Mouse (Mus musculus): ENCODE data around the gene Vdac1.

Vdac1 gene

GRCm38 (mm10) chr11:52360471-52361277 is at the start of gene Vdac1:
Gene Vdac1 (plus strand): TSS chr11:52360860.
- DNase-seq = peak; percentile 93

- DNase-seq = no peak
Measured at GRCm38 (mm10) chr11:52314102-52314793, 46.4 kb upstream of the Vdac1 start.

- no peak for DNase-seq
Measured at GRCm38 (mm10) chr11:52318445-52318844, 42.2 kb upstream of the Vdac1 start.

GRCm38 (mm10) chr11:52319664-52320063 is 41.0 kb upstream of the Vdac1 start:
- no peak for DNase-seq

GRCm38 (mm10) chr11:52320529-52320928 is 40.1 kb upstream of the Vdac1 start:
- DNase-seq = no peak

GRCm38 (mm10) chr11:52321540-52321939 is 39.1 kb upstream of the Vdac1 start:
- DNase-seq = no peak

GRCm38 (mm10) chr11:52324442-52325367 is 36.0 kb upstream of the Vdac1 start:
- no peak for DNase-seq

- DNase-seq = no peak
Measured at GRCm38 (mm10) chr11:52327313-52327712, 33.3 kb upstream of the Vdac1 start.

GRCm38 (mm10) chr11:52332421-52333118 is 28.1 kb upstream of the Vdac1 start:
- DNase-seq = peak; percentile 62 to 74

GRCm38 (mm10) chr11:52333616-52334015 is 27.0 kb upstream of the Vdac1 start:
- peak; percentile 93 to 94 for DNase-seq

- no peak for DNase-seq
Measured at GRCm38 (mm10) chr11:52335263-52335662, 25.4 kb upstream of the Vdac1 start.

GRCm38 (mm10) chr11:52335924-52336323 is 24.7 kb upstream of the Vdac1 start:
- DNase-seq = peak; percentile 67 to 75

- no peak for DNase-seq
Measured at GRCm38 (mm10) chr11:52337651-52338295, 22.9 kb upstream of the Vdac1 start.

- no peak for DNase-seq
Measured at GRCm38 (mm10) chr11:52338351-52338750, 22.3 kb upstream of the Vdac1 start.

GRCm38 (mm10) chr11:52339098-52339497 is 21.6 kb upstream of the Vdac1 start:
- DNase-seq = no peak

- DNase-seq = no peak
Measured at GRCm38 (mm10) chr11:52339512-52339911, 21.1 kb upstream of the Vdac1 start.

GRCm38 (mm10) chr11:52340123-52340864 is 20.4 kb upstream of the Vdac1 start:
- no peak for DNase-seq

GRCm38 (mm10) chr11:52341001-52341400 is 19.7 kb upstream of the Vdac1 start:
- no peak for DNase-seq

GRCm38 (mm10) chr11:52341476-52341875 is 19.2 kb upstream of the Vdac1 start:
- DNase-seq = no peak

GRCm38 (mm10) chr11:52342296-52342695 is 18.4 kb upstream of the Vdac1 start:
- DNase-seq = no peak

- peak; percentile 87 to 92 for DNase-seq
Measured at GRCm38 (mm10) chr11:52343162-52343561, 17.5 kb upstream of the Vdac1 start.

Data from cerebellum, postnatal 25 days (tissue).